Mouse (Mus musculus) bone marrow, adult 2 months (tissue): ENCODE results near the gene Ccdc188.

ENCODE experiments used
- CTCF ChIP-seq: fragments of 200-500 bp; IDR thresholded peaks from 2 replicates; pipeline ENCODE4 v1.5.1; 2011; ENCODE audit warnings: low read length, control low read depth; ENCODE audit not compliant: control insufficient read depth, insufficient read depth
- POLR2A ChIP-seq: fragments of 200-500 bp; IDR thresholded peaks from 2 replicates; pipeline ENCODE4 v1.6.1; 2011; ENCODE audit warnings: low read depth, mild to moderate bottlenecking, control low read depth, low read length, borderline replicate concordance; ENCODE audit not compliant: control insufficient read depth

DNA sequence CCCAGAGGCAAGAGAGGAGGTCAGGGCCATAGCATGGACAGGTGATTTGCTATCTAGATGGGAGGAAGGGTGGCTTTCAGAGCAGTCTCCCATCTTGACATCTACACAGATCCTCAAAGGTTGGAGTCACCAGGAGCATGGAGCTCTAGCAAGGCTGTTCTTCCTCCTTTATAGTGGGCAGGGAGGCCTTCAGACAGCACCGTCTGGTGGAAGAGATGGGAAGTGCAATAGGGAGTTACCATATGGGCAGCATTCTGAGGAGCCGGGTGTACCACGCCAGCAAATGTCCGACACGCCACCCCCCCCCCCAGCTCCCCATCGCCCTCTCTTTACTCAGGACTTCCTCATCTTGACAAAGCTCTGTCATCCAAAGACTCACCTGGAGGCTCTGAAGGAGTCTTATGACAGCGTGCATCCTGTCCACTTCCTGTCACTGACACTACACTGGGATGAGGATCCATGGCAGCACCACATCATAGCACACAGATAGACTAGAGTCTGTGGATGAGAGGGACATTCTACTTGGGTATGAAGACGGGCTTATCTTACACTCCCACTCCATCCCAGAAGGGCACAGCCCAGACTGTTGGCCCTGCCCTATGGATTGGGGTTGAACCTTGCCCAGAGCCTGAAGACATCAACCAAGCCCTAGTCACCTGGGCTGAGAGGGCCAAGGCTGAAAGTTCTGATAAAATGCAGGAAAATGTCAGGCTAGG lies 6.8 kb upstream of the Ccdc188 start:
- peak; percentile 80 for TF ChIP-seq CTCF
- TF ChIP-seq POLR2A: no peak
